Mouse (Mus musculus): ENCODE results near the gene Dock1.

Dock1 gene

GRCm38 (mm10) chr7:134695431-134695830, 25.0 kb downstream of the Dock1 start:
- DNase-seq (ENCODE audit: low read depth, low spot score): no peak

GRCm38 (mm10) chr7:134696126-134696979, 25.9 kb downstream of the Dock1 start:
- DNase-seq (ENCODE audit: low read depth, low spot score): no peak

GRCm38 (mm10) chr7:134697479-134697878, 27.0 kb downstream of the Dock1 start:
- no peak for DNase-seq (ENCODE audit: low read depth, low spot score)

GRCm38 (mm10) chr7:134698246-134698645, 27.8 kb downstream of the Dock1 start:
- no peak for DNase-seq (ENCODE audit: low read depth, low spot score)

- no peak for DNase-seq (ENCODE audit: low read depth, low spot score)
These were observed 29.5 kb downstream of the Dock1 start for GRCm38 (mm10) chr7:134700001-134700400.

GRCm38 (mm10) chr7:134702481-134702880, 32.0 kb downstream of the Dock1 start:
- no peak for DNase-seq (ENCODE audit: low read depth, low spot score)

GRCm38 (mm10) chr7:134703704-134704103, 33.2 kb downstream of the Dock1 start:
- DNase-seq (ENCODE audit: low read depth, low spot score): no peak

GRCm38 (mm10) chr7:134709226-134709853, 38.9 kb downstream of the Dock1 start:
- DNase-seq (ENCODE audit: low read depth, low spot score): peak; percentile 50

- DNase-seq (ENCODE audit: low read depth, low spot score): no peak
These were observed 41.1 kb downstream of the Dock1 start for GRCm38 (mm10) chr7:134711576-134711975.

- no peak for DNase-seq (ENCODE audit: low read depth, low spot score)
These were observed 49.0 kb downstream of the Dock1 start for GRCm38 (mm10) chr7:134719406-134719805.

GRCm38 (mm10) chr7:134722361-134722760, 51.9 kb downstream of the Dock1 start:
- no peak for DNase-seq (ENCODE audit: low read depth, low spot score)

GRCm38 (mm10) chr7:134722955-134723354, 52.5 kb downstream of the Dock1 start:
- no peak for DNase-seq (ENCODE audit: low read depth, low spot score)

GRCm38 (mm10) chr7:134723509-134723908, 53.1 kb downstream of the Dock1 start:
- no peak for DNase-seq (ENCODE audit: low read depth, low spot score)

- DNase-seq (ENCODE audit: low read depth, low spot score): no peak
These were observed 54.4 kb downstream of the Dock1 start for GRCm38 (mm10) chr7:134724841-134725240.

GRCm38 (mm10) chr7:134725551-134726529, 55.4 kb downstream of the Dock1 start:
- DNase-seq (ENCODE audit: low read depth, low spot score): peak; percentile 49

GRCm38 (mm10) chr7:134726530-134727258, 56.2 kb downstream of the Dock1 start:
- no peak for DNase-seq (ENCODE audit: low read depth, low spot score)

- DNase-seq (ENCODE audit: low read depth, low spot score): no peak
These were observed 58.9 kb downstream of the Dock1 start for GRCm38 (mm10) chr7:134729348-134729747.

GRCm38 (mm10) chr7:134730406-134731126, 60.1 kb downstream of the Dock1 start:
- no peak for DNase-seq (ENCODE audit: low read depth, low spot score)

GRCm38 (mm10) chr7:134747059-134747458, 76.6 kb downstream of the Dock1 start:
- no peak for DNase-seq (ENCODE audit: low read depth, low spot score)

GRCm38 (mm10) chr7:134748376-134748775, 77.9 kb downstream of the Dock1 start:
- no peak for DNase-seq (ENCODE audit: low read depth, low spot score)

Measured in telencephalon, adult 2 months (tissue).